Mouse (Mus musculus) testis, postnatal 14 days (tissue): ENCODE results near the gene 2010315B03Rik.

Experiments
- DNase-seq: peaks from one replicate; pipeline ENCODE4 v3.0.0; 2021; ENCODE audit warnings: low spot score

2010315B03Rik gene

DNA sequence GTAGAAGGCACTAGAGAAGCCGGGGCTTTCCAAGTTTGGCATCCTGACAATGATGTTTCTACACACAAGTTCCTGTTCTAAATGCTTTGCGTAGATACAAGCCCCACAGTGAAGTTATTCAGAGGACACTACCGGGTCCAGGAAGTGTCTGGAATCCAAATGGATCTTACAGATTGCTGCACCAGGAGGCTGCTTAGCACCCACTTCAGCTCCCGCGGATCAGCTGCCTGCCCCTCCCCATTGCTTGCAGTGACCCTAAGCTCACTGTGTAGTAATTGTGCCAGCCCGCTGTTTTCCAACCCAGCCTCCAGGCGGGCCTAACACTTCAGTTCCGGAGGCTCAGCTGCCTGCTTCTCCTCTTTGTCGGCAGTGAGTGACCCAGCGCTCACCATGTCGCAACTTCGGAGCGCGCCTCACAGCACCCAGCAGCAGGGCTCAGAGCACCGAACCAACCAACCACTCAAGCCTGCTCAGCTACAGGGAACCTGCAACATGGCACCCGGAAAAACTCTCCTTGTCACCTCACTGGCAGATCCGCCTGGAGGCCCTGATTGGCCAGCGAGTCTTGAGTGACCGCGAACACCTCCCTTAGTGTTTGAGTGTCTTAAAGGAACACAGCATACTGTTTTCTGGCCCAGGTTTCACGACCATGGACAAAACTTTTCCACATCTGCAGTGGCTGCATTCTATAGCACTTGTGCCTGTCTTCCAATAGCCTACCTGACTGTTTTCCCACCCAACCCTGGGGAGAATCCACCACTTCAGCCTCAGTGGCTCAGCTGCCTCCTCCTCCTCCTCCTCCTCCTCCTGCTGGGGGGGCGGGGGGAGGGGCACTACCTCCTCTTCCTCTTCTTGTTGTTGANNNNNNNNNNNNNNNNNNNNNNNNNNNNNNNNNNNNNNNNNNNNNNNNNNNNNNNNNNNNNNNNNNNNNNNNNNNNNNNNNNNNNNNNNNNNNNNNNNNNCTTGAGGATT lies at the start of gene 2010315B03Rik:
TSS of gene 2010315B03Rik (minus strand) at position 526 of the 972 bp plus-strand sequence.
- DNase-seq: peak; percentile 81

DNA sequence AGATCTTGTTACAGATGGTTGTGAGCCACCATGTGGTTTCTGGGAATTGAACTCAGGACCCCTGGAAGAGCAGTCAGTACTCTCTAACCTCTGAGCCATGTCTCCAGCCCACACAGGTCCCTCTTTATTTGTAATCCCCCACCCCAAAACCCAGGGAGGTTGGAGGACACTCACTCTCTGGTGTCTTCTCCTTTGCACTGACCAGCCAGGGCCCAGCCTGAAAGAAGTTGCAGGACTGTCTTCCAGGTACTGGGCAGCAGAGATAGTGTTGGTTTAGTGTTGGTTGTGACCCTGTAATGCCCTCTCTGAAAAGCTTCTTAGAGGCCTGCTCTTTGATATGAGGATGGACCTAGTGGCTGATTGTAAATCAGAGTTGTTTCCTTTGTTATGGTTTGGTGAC lies 994 bp downstream of the 2010315B03Rik start:
- DNase-seq: no peak

DNA sequence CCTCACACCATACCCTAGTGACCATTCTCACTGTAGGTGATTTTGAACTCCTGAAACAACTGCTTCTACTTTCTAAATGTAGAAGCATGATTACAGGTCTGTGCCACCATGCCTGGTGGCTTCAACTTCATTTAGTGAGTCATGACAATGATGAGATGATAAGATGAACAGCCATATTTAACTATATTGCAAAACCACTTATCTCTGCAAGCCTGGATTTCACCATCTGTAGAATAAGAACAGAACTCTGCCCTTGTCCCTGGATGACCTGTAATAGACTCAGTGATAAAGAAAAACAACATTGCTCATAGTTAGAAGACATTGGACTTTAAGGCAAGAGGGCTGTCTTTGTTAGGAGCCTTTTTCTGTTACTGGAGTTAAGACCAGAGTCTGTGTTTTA lies 24.2 kb downstream of the 2010315B03Rik start:
- no peak for DNase-seq

DNA sequence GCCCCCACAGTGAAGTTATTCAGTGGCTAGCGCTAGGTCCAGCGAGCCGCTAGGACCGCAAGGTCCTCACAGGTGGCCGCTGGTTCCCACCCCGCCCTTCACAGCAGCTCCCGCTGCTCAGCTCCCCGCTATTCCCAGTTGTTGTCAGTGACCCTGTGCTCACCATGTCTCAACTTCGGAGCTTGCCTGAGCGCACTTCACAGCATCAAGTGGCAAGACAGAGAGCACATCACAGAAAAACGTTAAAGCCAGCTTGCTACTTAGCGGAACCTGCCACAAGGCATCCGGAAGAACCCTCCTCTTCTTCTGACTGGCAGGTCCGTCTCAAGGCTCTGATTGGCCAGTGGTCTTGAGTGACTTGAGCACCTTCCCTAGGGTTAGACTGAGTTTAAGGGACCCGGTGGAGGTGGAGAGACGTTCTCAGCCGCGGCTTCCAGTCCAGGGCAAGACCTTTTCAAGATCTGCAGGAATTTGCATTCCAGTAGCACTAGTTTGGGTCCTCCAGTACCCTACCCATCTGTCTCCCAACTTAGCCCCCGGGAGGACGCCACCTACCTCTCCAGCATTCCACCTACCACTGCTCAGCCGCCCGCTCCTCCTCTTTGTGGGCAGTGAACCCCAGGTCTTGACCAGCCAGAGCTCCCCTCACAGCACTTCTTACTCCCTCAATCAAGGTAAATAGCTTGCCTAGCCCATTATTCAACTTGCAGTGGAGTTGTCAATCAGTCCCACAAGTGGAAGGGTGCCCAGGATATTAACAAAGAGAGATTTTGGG lies 30.4 kb downstream of the 2010315B03Rik start:
- peak; percentile 85 for DNase-seq

DNA sequence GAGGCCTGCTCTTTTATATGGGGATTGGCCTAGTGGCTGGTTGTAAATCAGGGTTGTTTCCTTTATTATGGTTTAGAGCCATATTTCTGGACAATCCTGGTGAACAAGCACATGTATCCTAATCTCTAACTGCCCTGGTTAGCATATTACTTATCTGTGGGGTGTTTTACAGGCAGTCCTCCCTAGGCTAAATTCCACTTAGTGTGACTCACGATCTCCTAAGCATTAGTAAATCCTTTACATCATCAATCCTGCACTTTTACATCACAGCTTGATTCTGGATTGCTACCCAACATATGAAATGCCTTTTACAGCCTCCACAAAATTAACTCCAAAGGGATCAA lies 31.1 kb downstream of the 2010315B03Rik start:
- no peak for DNase-seq

DNA sequence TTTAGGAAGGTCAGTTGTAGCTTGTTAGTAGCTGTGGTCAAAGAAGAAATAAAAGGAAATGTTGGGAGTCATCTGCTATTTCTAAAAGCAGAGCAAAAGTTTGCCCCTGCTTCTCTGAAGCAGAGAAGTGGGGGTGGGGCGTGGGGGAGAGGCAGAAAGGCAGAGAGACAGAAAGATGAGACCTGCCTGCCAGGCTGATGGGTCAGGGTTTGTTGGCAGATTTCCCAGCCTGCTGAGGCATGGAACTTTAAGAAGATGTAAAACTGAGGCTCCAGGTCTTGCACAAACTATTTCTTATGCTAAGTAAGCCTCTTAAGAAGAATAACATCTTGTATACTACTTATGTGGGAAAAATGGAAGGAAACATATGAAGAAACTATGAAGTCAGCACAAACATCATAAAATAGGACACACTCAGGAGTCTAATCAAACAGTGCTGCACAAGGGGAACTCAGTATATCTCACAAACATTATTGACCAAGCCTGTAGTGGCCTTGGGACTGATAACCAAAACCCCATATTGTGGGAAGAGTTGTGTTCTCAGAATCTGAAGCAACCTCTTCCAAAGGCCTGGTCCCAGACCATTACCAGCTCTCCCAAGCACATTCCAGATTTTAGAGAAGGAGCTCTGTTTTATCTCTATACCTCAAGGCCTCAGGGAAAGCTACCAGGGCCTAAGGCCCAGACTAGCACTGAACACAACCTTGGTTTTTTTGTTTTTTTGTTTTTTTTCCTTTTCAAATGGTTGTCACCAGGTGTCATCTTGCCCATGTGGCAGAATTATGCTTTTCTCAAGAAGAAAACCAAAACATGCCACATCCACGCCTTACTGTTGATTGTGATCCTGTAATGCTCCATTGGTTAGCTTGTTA lies 31.7 kb downstream of the 2010315B03Rik start:
- DNase-seq: no peak

DNA sequence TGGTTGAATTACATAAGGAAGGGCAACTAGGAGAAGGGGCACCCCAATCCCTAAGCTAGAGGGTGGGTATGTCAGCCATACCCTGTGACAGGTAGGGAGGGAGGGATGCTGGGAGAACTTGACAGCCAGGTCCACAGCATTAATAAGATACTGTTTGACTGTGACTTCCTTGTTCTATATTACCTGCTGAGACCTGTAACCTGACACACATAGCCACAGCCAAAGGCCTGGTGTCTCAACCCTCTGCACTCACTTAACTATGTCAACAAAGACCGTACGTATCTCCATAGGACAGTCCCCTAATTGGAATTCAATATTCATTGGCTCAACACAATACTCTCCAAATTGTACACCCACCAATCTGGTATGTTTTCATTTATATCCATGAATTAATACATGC lies 33.2 kb downstream of the 2010315B03Rik start:
- no peak for DNase-seq

DNA sequence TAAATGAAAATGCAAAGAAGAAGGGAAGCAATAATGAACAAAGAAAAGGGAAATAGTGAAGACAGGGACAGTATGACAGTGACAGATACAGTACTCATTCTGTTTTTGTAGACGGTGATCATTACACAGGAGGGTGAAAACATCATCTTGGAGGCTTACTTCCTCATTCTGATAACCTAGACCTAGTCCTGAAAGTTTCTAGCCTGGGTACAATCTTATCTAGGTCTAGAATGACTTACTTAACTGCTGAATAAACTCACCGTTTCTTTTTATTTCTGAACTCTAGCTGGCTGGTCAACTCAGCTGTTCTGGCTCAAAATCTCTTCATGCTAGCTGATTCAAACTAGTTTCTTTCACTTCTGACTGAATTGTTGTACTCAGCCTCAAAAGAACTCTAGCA lies 37.4 kb downstream of the 2010315B03Rik start:
- no peak for DNase-seq

DNA sequence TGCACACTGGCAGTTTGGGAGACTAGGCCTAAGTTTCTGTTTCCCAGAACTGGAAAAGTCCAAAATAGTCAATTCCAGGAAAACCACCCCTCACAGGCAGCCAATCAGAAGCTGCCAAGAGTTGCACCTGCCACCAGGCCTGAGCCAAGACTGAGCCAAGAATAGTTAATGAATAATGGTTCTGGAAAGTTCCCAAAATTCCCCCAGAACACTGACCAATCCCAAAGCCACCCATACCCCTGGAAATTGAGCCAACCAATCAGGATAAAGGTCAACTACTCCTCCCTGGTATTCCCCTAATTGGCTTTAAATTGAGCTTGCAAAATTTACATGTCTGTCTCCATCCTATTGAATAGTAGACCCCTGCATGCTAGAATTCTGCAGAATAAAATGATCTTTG lies 39.3 kb downstream of the 2010315B03Rik start:
- DNase-seq: no peak

DNA sequence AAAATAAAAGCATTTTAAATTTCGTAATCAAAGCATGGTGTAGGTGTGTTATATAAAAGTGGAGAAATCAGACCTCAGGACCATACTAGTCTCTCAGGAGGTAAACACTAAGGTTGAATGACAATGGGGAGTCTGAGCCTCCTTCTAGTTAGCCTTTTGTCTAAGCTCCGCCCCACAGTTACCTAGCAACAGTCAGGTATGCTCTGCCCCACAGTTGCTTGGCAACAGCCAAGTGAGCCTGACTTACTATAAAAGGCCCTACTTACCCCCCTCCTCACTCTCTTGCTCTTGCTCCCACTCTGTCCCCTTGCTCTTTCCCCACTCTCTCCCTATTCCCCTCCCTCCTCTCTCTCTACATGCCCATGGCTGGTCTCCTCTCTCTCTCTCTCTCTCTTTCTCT lies 44.6 kb downstream of the 2010315B03Rik start:
- no peak for DNase-seq

DNA sequence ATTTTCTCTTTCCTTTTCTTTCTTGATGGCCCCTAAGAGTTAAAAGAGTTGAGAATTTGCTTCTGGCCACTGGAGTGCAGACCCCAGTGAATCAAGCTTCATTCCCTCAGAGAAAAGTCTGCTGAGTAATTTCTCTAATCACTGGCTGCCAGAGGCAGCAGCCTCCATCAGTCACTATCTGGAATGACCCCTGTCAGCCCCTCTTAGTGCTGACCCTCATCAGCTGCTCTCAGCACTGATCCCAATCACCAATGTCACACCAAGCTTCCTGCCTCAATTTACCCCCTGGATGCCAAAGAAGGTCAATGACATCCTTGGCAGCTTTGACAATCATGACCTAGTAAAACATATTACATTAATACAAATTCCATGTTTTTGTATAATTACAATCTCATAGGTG lies 45.0 kb downstream of the 2010315B03Rik start:
- DNase-seq: no peak

DNA sequence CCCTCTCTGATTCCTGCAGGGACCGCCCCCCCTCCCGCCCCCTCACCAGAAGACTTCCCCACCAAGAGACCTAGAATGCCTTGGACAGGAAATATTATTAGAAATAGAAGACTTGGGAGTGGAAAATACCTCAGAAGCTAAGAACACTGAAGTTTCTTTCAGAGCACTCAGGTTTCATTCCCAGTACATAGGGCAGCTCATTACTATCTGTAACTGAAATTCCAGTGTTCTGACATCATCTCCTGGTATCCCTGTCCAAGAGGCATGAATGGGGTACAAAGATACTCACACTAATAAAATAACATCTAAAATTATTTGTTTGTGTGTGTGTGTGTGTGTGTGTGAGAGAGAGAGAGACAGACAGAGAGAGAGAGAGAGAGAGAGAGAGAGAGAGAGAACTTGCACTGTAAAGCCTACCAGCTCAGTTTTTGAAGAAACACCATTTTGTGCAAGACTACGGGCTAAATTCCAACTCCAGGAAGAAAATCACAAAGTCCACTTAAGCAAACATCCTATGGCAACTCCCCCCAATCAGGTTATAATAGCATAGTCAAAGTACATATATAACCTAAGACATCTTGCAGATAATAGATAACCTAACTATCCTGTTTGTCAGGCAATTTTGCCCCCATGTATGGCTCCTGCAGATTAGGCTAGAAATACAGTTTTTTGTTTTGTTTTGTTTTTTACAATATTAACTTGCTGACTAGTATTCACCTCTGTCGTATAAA lies 49.3 kb downstream of the 2010315B03Rik start:
- DNase-seq: no peak

DNA sequence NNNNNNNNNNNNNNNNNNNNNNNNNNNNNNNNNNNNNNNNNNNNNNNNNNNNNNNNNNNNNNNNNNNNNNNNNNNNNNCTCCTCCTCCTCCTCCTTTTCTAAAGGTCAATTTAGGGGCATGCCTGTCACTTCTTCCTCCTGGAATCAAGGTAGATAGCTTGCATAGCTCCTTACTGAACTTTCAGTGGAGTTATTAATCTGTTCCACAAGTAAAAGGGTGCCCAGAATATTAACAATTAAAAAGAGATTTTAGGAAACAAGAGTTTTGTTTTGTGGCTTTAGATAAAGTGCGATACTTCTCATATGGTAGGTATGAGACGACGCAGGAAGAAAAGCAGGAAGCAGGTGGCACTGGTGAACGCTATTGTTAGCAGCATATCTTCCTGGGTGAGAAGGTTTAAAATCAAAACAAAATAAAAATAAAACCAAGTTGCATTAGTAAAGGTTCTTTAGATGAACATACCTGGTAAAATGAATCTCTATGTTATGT lies 54.4 kb downstream of the 2010315B03Rik start:
- no peak for DNase-seq

DNA sequence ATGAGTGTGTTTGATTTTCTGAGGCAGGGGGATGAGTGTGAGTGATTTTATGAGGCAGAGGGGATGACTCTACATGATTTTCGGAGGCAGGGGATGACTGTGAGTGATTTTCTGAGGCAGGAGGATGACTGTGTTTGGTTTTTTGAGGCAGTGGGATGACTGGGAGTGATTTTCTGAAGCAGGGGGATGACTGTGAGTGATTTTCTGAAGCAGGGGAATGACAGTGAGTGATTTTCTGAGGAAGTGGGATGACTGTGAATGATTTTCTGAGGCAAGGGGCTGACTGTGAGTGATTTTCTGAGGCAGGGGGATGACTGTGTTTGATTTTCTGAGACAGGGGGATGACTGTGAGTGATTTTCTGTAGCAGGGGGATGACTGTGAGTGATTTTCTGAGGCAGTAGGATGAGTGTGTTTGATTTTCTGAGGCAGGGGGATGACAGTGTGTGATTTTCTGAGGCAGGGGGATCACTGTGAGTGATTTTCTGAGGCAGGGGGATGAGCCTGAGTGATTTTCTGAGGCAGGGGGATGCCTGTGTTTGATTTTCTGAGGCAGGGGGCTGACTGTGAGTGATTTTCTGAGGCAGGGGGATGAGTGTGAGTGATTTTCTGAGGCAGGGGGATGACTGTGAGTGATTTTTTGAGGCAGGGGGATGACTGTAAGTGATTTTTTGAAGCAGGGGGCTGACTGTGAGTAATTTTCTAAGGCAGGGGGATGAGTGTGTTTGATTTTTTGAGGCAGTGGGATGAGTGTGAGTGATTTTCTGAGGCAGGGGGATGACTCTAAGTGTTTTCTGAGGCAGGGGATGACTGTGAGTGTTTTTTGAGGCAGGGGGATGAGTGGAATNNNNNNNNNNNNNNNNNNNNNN lies 55.1 kb downstream of the 2010315B03Rik start:
- DNase-seq: peak; percentile 66

DNA sequence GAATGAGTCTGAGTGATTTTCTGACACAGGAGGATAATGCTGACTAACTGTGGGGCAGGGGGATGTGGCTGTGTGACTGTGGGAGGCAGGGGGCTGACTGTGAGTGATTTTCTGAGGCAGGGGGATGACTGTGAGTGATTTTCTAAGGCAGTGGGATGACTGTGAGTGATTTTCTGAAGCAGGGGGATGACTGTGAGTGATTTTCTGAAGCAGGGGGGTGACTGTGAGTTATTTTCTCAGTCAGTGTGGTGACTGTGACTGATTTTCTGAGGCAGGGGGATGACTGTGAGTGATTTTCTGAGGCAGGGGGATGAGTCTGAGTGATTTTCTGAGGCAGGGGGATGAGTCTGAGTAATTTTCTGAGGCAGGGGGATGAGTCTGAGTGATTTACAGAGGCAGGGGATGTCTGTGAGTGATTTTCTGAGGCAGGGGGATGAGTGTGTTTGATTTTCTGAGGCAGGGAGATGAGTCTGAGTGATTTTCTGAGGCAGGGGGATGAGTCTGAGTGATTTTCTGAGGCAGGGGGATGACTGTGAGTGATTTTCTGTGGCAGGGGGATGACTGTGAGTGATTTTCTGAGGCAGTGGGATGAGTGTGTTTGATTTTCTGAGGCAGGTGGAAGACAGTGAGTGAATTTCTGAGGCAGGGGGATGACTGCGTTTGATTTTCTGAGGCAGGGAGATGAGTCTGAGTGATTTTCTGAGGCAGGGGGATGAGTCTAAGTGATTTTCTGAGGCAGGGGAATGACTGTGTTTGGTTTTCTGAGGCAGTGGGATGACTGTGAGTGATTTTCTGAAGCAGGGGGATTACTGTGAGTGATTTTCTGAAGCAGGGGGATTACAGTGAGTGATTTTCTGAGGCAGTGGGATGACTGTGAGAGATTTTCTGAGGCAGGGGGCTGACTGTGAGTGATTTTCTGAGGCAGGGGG lies 56.0 kb downstream of the 2010315B03Rik start:
- DNase-seq: peak; percentile 69

DNA sequence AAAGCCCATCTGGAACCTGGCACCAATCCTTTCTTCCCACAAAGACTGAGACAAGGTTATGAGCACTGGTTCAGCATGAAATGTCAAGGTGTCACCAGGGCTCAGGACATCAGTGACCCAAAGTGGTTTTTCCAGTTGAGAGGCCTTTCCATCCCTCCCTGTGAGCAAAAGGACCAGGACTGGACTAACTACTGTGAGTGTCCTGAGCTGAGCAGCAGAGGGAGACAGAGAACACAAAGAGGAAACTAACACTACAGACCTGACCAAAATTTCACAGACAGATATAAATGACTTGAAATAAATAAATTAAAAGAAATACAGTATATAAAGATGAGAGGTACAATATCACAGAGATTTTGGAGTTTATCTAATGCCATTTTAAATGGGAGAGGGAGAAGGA lies 61.1 kb downstream of the 2010315B03Rik start:
- no peak for DNase-seq
